Mouse (Mus musculus): Measurements from ENCODE around the gene Tmtc3. TPM values are rescaled to one million over a fixed set of nuclear protein-coding genes. Genes with fewer than 3 reads are reported as not detected.
A peak's percentile ranks its signal among the peaks of the same experiment; 100 is the strongest.
"Not testable (repeated sequence)": the region's sequence is repeated elsewhere in the genome, so short reads cannot be mapped to it uniquely, and the experiment has no call there.

Tmtc3 gene
- total RNA-seq (2022), result 10 to 100 TPM in 1 of 4 experiments, 1 to 10 TPM in 3; 8.9 to 10.9 (median 9.7) TPM

DNA sequence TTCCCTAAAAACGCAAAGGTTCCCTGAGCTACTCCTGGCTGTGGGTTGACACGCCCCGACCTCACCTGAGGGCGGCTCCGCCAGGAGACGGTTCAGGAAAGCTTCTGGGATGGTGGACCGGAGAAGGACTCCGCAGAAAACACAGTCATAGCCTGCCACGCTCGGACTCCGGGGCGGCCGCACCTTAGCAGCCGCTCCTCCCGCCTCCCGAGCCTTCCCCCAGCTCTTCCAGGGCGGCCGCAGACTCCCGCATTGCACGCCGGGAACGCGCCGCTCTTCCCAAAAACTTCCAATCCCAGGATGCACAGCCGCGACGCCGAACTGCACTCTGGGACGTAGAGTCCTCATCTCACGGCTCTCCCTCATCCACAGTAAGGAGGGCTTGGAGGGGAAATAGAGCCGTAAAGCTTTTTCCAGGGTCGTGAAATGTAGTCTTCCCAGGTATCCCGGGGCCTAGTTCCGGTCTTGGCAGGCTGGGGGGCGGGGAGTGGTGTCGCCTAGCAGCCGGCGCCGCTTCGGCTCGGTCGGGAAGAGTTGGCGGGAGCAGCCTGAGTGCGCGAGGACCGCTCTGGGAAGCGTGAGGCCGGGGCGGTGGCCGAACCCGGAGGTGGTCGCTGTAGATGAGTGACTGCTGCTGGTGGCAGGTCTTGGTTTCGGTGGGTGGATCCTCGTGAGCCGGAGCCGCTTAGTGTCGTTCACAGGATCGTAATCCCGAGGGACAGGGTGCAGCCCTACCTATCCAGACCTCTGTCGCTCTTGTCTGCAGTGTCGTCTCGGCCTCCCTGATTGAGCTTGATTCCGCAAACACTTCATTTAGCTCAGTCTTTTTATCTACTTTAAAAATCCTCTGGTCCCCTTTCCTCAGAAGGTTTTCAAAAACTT lies at the start of gene Tmtc3, which contains the start of gene Cep290:
TSS of gene Tmtc3 (minus strand) at position 254 of the 882 bp plus-strand sequence.
TSS of gene Cep290 (plus strand) at position 462 of the 882 bp plus-strand sequence.
- peak; percentile 88 to 92 for DNase-seq (ENCODE audit: low spot score in 2 of 2)

DNA sequence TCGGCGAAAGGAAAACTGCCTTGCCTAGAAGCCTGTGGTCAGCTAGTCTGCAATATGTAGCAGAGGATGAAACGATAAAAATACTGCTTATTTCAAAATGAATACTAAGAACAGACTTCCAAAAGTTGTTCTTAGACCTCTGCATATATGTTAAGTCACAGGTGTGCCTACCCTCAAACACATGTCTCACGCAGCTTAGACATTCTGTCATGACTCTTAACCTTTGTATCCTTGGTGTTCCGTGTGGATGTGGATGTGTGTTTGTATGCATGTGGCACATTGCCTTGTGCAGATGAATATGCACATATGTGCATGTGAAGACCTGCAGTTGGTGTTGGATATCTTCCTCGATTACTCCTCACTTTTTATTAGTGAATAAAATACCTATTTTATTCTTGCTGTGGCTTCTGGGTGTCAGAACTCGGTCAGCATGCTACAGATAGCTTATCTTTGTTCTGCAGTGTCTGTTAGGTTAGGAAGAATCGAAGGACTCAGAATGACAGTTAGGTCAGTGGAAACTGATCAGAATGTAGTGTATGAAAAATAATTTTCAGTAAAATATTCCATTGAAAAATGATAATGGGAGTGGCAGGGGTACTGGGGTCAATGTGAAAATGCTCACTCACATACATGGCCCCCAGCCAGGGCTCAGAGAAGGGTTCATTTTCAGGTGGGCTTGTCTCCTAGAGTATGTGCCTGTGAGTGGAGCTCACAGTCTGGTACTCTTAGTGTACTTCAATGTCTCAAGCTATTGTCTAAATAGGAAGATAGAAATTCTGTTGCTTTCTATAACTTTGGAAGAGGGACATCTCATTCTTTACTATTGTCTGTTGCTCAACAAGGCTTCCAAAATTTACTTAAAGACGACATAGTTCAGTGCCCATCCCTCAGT lies 37.6 kb upstream of the Tmtc3 start:
- no peak for DNase-seq (ENCODE audit: low spot score in 2 of 2)

DNA sequence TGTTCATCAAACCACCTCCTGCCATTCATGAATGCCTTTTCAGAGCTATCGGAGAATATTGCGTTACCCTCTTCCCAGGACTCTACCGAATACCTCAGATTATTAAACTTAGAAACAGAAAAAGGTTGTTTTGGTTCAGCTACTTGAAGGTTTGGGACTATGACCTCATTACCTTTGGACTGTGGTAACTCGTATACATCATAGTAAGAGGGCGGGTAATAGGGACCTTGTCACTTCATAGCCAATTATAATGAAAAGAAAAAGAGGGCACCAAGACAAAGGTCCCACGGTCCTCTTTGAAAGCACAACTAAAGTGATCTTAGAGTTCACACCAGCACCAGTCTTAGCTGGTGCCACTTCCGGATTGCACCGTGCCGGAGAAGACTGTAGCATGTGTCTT lies 35.2 kb upstream of the Tmtc3 start:
- DNase-seq (ENCODE audit: low spot score in 2 of 2), result no peak

DNA sequence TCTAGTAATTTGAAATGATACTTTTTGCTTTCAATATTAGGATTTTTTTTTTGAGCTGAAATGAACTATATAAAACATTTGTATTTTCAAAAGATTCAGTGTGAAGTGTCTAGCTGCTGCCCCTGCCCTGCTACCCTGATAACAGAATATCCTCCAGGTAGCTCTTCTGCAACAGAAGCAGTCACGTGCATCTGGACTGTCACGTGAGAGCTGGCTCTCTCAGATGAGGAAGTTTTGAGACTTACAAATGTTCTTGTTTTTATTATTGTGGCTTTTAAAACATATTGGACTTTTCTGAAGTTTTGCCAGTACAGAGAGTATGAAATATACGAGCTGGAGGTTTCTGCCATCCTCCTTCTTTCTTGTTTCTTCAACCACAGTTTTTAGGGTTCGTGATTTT lies 34.5 kb upstream of the Tmtc3 start:
- no peak for DNase-seq (ENCODE audit: low spot score in 2 of 2)

DNA sequence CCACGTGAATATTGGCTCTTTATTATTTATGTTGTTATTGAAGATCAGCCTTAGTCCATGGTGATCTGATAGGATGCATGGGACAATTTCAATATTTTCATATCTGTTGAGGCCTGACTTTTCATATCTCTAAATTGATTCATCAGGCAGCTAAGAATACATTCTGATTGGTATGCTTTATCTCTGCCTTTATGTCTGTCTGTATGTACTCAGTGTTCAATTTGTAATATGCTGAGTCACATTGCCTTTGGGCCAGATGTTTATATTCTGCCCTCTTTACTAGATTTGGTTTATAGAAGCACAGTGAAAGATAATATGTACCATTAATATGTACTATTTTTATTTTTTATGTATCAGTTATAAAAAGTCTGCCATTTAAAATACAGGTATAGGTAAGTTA lies 21.0 kb upstream of the Tmtc3 start:
- no peak for DNase-seq (ENCODE audit: low spot score in 2 of 2)

DNA sequence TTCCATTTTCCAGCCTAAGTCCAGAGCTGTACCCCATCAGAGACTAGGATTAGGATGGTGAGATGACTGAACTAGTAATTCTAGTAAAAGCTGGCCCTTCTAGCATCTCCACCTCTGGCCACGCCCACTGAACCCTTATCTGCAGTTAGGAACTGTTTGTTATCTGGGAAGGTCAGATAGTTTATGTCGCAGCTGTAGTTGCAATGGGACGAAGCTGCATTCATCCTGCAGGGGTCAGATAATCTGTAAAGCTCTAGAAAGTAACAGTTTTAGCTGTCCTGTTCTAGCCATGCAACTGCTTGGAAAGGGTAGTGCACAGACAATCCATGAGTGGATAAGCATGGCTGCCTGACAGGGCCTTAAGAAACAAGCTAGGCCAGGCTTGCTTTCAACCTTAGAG lies 11.2 kb upstream of the Tmtc3 start:
- no peak for DNase-seq (ENCODE audit: low spot score in 2 of 2)

DNA sequence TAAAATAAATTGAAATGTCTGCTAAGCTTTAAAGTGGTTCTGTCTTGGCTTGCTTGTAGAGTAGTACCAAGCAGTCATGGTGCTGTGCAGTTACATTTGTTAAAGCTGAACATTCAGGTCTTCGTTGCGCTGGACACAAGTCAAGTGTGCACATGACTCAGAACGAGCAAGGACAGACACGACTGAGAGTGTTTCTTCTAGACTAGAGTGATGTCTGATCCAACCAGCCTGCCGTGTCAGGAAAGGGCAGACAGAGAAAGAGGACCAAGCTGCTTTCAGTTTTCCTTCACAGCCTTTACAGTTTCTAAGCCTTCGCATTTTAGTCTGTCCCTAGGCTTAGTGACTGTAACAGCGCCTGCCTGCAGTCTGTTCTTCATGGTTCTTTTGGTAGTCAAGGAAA lies 4.8 kb upstream of the Tmtc3 start:
- DNase-seq (ENCODE audit: low spot score in 2 of 2), result no peak

DNA sequence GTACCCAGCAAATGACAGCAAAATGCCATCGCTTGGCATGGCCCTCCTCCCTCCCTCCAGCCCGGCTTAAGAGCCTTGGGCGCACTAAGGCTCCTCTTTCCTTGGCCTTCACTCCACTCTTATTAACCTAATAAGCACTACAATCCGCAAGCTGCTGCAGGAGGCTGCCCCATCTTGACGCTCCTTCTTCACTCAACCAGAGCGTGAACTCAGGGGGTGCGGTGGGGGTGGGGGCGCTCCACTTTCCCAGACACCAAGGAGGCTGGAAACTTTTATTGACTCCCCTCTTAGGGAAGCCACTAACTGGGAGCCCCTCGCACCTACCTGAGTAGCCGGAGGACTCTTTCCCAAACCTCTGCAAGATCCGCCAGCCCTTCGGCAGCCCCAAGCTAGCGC lies 451 bp downstream of the Tmtc3 start:
- DNase-seq (ENCODE audit: low spot score in 2 of 2), result no peak

DNA sequence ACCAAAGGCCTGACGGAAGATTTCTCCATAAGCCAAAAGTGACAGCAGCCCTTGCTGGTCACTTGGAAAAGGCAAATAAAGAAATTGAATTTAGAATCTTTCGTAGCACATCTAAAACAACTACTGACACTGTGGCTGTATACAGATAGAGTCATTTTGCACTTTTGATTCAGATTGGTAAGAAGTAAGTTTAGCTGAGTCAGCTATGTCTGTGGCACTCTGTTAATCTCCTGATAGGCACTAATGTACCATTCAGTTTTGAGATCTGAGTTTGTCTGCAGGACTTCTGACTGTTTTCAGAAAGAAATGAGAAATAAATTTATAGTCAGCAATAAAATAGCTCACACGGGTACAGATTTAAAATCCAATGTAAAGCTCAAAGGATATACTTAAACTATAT lies 7.6 kb downstream of the Tmtc3 start:
- no peak for DNase-seq (ENCODE audit: low spot score in 2 of 2)

DNA sequence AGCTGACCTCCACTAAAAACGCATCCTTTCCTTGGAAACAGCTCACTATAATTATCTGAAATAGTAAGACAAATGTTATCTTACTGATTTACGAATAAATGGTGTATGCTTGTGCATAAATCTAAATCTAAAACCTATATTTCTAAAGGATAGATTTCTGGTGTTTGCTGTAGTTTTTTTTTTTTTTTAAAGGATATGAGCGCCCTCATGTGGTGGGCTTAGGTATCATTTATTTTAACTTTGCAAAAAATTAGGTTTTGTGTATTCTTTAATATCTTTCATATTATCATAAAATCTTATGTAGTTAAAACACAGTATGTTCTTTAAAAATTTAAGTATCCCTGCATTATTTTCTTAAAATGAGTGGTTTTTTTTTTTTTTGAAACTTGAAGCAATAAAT lies 12.1 kb downstream of the Tmtc3 start:
- no peak for DNase-seq (ENCODE audit: low spot score in 2 of 2)

DNA sequence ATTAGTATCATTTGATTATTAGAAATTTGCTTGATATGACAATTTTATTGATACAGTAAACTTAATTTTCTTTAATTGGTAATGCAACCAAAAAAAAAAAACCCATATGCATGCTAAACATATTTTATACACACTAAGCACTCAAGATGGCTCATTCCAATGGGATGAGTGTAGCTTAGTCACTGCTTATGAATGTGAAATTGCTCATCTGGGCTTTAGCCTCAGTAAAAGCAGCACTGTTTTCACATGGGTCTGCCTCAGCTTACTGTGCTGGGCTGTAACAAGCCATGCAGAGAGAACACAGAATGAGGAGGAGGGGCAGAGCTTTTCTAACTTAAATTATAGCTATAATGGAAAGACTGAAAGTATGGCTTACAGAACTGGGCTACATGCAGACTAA lies 26.6 kb downstream of the Tmtc3 start:
- no peak for DNase-seq (ENCODE audit: low spot score in 2 of 2)

DNA sequence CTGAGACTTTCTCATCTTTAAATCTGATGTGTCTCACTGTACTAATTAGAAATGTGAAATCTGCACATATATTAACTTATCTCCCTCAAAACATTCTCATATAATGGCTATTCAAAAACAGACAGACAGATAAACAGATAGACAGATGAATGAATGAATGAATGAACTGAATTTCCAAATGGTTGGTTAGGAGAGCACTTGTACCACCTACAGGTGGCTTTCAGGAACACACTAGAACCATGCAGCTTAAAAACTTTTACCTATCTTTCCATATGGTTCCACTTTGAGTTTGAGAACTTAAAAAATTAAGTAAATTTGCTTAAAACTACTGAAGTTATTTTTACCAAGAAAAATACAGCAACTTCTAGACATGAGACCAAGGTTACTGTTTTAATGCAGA lies 37.8 kb downstream of the Tmtc3 start:
- no peak for DNase-seq (ENCODE audit: low spot score in 2 of 2)

DNA sequence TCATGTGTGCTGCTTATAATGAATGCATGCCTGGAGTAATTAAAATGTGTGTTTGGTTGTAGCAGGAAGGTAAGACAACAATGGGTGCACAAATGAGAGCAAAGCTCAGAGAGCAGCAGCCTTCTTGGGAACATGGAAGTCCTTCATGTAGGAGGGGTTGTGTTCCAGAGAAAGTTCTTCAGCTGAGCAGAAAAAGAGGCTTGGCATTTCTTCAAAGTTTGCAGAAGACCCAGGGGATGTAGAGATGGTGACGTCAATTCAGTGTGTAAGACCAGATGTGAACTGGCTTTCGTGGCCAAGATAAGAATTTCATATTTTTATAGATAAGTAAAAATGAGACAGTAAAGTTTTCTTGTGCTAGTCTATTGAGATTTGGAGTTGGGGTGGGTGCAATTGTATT lies 59.6 kb downstream of the Tmtc3 start:
- peak in 1 of 2 experiments; percentile 4 for DNase-seq (ENCODE audit: low spot score in 2 of 2)

DNA sequence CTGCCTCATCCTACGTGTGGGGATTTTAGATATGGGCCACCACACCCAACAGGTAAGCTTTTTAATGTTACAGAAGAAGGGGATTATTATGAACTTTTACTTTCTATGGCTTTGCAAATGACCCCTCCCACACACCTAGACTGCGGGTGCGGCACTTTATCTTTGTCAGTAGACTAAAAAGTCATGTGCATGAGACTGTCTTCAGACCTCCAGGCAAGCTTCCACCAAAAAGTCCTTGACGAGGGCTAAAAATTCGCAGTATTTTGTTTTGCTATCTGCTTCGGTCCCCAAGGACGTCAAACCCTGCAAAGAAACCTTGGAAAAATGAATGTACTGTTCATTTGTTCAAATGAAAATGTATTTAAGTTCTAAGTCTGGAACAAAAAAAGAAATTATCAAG lies 71.6 kb downstream of the Tmtc3 start:
- DNase-seq (ENCODE audit: low spot score in 2 of 2), result no peak

DNA sequence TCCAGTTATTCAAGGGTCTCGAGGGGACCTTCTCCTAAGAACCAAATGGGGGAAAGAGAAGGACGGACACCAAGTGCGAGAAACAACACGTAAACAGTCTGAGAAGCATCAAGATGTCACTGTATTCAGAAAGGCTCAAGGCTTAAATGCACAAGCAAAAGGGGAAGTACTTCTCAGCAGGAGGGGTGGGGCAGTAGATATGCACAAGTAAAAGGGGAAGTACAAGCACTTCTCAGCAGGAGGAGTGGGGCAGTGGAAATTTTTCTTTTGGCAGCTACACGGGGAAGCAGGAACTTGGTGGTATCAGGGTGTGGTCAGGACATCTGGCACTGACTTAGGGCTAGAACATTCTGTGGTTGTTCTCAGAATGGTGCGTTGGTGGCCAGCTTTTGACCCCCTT lies 84.8 kb downstream of the Tmtc3 start:
- not testable (repeated sequence) for DNase-seq (ENCODE audit: low spot score in 2 of 2)

Other genes with a start within 250 kb of the Tmtc3 start
- gene Gm4301, start 151.7 kb downstream of the Tmtc3 start, total RNA-seq (2022), result not detected
- gene Gm4302, start 146.5 kb downstream of the Tmtc3 start, total RNA-seq (2022), result not detected
- not detected for gene Gm4303, start 141.4 kb downstream of the Tmtc3 start, total RNA-seq (2022)
- gene Gm4305, start 136.3 kb downstream of the Tmtc3 start, total RNA-seq (2022), result not detected
- not detected for gene Gm4307, start 126.0 kb downstream of the Tmtc3 start, total RNA-seq (2022)
- gene Gm4312, start 104.8 kb downstream of the Tmtc3 start, total RNA-seq (2022), result not detected
- 1 to 10 TPM; 2.9 to 4.3 (median 3.8) TPM for gene Cep290, start 208 bp upstream of the Tmtc3 start, total RNA-seq (2022)
- 1 to 10 TPM; 7.9 to 8.7 (median 8.2) TPM for gene 4930430F08Rik, start 103.1 kb upstream of the Tmtc3 start, total RNA-seq (2022)
- not detected for gene 1700017N19Rik, start 103.1 kb upstream of the Tmtc3 start, total RNA-seq (2022)